Mouse (Mus musculus) intestine, embryonic 16.5 days (tissue): Measurements from ENCODE around the gene Nsmce4a. TPM values are rescaled to one million over a fixed set of nuclear protein-coding genes. Genes with fewer than 3 reads are reported as not detected.
"Not testable (repeated sequence)": the region's sequence is repeated elsewhere in the genome, so short reads cannot be mapped to it uniquely, and the experiment has no call there.

Experiments used
- ATAC-seq: fragments of 200-750 bp; cut with Nextera tagmentation; 2 replicates; pipeline ENCODE4 v1.8.0; 2017; ENCODE audit warnings: moderate TSS enrichment, moderate library complexity
- H3K27ac ChIP-seq: fragments of 300-500 bp; sonication (generic); 2 replicates; pipeline ENCODE4 v1.5.1; 2014; ENCODE audit warnings: mild to moderate bottlenecking, low read length
- H3K27me3 ChIP-seq: fragments of 300-500 bp; sonication (generic); replicated peaks from 2 replicates; pipeline ENCODE4 v1.6.1; 2014; ENCODE audit warnings: low read length, control low read depth, mixed read lengths; ENCODE audit not compliant: control insufficient read depth, insufficient read depth
- H3K36me3 ChIP-seq: fragments of 300-500 bp; sonication (generic); 2 replicates; pipeline ENCODE4 v1.6.1; 2014; ENCODE audit warnings: low read length, control low read depth; ENCODE audit not compliant: control insufficient read depth, insufficient read depth
- H3K4me1 ChIP-seq: fragments of 300-500 bp; sonication (generic); 2 replicates; pipeline ENCODE4 v1.6.1; 2014; ENCODE audit warnings: low read length, control low read depth, mixed read lengths; ENCODE audit not compliant: control insufficient read depth, insufficient read depth
- H3K4me2 ChIP-seq: fragments of 300-500 bp; sonication (generic); 2 replicates; pipeline ENCODE4 v1.6.1; 2014; ENCODE audit warnings: low read depth, low read length, control low read depth
- H3K4me3 ChIP-seq: fragments of 300-500 bp; sonication (generic); 2 replicates; pipeline ENCODE4 v1.5.1; 2014; ENCODE audit warnings: mild to moderate bottlenecking, low read length
- H3K9ac ChIP-seq: fragments of 300-500 bp; sonication (generic); 2 replicates; pipeline ENCODE4 v1.6.1; 2014; ENCODE audit warnings: low read depth, low read length
- H3K9me3 ChIP-seq: fragments of 300-500 bp; sonication (generic); 2 replicates; pipeline ENCODE4 v1.6.1; 2016; ENCODE audit warnings: low read length, control low read depth; ENCODE audit not compliant: control insufficient read depth
- WGBS: fragments of 180-500 bp; shearing (Covaris S2); extraction: QIAGEN DNeasy Blood & Tissue Kit; methylation state at CpG from one replicate; pipeline ENCODE4 v1.1.7; 2014; 5-methylcytosine and 5-hydroxymethylcytosine counted together
- polyA plus RNA-seq: library from polyadenylated mRNA; unstranded; fragments of >200 nt; fragmentation: Nextera tagmentation; extraction: Ambion mirVana; gene quantifications from 2 replicates; pipeline ENCODE4 v1.2.1, GENCODE M21; 2015

The Nsmce4a gene
- polyA plus RNA-seq, 1 experiment from 2014 or later, result 86.1 TPM

DNA sequence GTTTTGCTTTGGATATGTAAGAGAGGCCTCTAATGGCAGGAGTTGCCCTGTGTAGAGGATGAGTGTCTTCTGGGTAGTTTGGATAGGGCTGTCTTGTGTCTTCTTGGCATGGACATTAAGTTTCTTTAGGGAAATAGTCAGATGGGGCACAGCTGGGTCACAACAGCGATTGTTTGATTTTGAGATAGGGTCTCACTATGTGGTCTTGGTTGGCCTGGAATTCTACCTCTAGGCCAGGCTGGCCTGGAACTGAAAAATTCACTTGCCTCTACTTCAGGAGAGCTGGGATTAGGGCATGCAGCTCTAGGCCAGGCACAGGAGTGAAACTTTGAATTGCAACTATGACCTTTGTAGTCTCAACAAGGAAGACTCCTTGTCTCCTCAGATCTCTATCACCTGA lies 29.9 kb upstream of the Nsmce4a start:
- ATAC-seq, result 0 out of 2 replicates have a peak, but pooled peaks have one; percentile 36

GRCm38 (mm10) chr7:130600546-130600945 lies 27.6 kb upstream of the Nsmce4a start:
- Histone ChIP-seq H3K27me3 (no peaks in the 10 kb centered on the region), H3K36me3 (no peaks in the 10 kb centered on the region), H3K4me2 (no peak overlapping the region), H3K27ac (no peak overlapping the region), H3K9me3 (no peaks in the 10 kb centered on the region), H3K4me1 (no peaks in the 10 kb centered on the region; the same call in 1 of the 2 replicates), H3K9ac (no peak overlapping the region), H3K4me3 (no peak overlapping the region)
- WGBS, result 74% methylated on average over 2 of the region's 2 CpGs
- no peak for ATAC-seq

More for the DNA sequence above, 29.9 kb upstream of the Nsmce4a start:
- no peaks in the 10 kb centered on the region for H3K36me3 ChIP-seq
- no peak overlapping the region for H3K4me2 ChIP-seq
- no peaks in the 10 kb centered on the region for H3K27me3 ChIP-seq
- no peaks in the 10 kb centered on the region for H3K4me1 ChIP-seq
- H3K9ac ChIP-seq, result no peak overlapping the region
- no peak overlapping the region for H3K4me3 ChIP-seq
- no peaks in the 10 kb centered on the region for H3K9me3 ChIP-seq
- H3K27ac ChIP-seq, result no peak overlapping the region
- WGBS, result 74% methylated on average over 1 of the region's 1 CpGs

GRCm38 (mm10) chr7:130600074-130600473 lies 27.2 kb upstream of the Nsmce4a start:
- H3K4me1 ChIP-seq, result no peaks in the 10 kb centered on the region; the same call in 1 of the 2 replicates
- no peaks in the 10 kb centered on the region for H3K9me3 ChIP-seq
- H3K27me3 ChIP-seq, result no peaks in the 10 kb centered on the region
- no peaks in the 10 kb centered on the region for H3K36me3 ChIP-seq
- 85% methylated on average over 3 of the region's 3 CpGs for WGBS
- ATAC-seq, result no peak
- no peak overlapping the region for H3K4me3 ChIP-seq
- no peak overlapping the region for H3K27ac ChIP-seq
- no peak overlapping the region for H3K4me2 ChIP-seq
- H3K9ac ChIP-seq, result no peak overlapping the region

- Histone ChIP-seq H3K4me3 (no peak overlapping the region), H3K9ac (no peak overlapping the region), H3K4me1 (no peaks in the 10 kb centered on the region; the same call in 1 of the 2 replicates), H3K36me3 (no peaks in the 10 kb centered on the region), H3K27me3 (no peaks in the 10 kb centered on the region), H3K4me2 (no peak overlapping the region), H3K27ac (no peak overlapping the region), H3K9me3 (no peaks in the 10 kb centered on the region)
- no peak for ATAC-seq
- 69% methylated on average over 6 of the region's 6 CpGs for WGBS
Observed at GRCm38 (mm10) chr7:130597546-130597945, 24.6 kb upstream of the Nsmce4a start.

- H3K27me3 ChIP-seq, H3K4me1 ChIP-seq, H3K27ac ChIP-seq, H3K4me2 ChIP-seq, H3K9me3 ChIP-seq, H3K4me3 ChIP-seq, H3K9ac ChIP-seq, H3K36me3 ChIP-seq: not testable (repeated sequence)
- ATAC-seq, result peak; percentile 46; the same call in 1 of the 2 replicates
- 26% methylated on average over 9 of the region's 19 CpGs for WGBS
Observed at GRCm38 (mm10) chr7:130596079-130596855, 23.3 kb upstream of the Nsmce4a start.

DNA sequence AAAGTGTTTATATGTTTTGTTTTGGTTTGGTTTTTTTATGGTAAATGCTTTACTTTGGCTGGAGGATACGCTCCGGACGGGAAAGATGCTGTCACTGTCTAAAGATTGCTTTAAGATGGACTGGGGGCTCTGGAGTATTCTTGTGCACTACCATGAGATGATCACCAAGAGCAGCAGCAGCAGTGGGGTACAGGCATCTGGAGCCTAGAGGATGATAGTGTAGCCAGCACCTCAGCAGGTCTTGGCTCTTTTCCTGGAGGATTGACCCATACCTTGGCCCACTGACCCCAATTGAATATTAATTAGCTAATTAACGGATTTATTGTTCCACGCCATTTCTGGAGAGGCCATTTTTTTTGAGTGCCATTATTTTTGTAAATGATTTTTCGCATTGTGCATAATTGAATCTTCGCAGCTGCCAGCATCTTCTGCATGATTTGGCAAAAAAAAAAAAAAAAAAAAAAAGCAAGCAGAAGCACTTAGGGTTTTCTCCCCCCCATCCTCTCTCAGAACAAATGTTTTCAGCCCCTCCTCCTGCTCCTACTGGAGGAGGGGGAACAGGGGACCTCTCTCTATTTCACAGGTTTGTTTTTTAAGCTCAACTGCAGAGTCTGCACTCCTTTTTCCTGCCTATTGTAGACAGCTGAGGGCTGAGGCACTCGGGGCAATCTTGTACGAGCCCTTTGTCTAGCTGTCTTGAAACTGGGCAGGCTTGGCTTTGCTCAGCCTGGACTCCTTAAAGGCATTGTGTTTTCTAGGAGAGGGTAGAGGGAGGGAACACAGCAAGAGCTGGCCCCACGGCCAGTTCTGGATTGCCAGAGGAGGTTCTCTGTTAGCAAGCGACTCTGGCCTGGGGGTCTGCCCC lies 20.7 kb upstream of the Nsmce4a start:
- H3K27ac ChIP-seq, H3K4me1 ChIP-seq, H3K9me3 ChIP-seq, H3K4me3 ChIP-seq, H3K36me3 ChIP-seq, H3K9ac ChIP-seq, H3K4me2 ChIP-seq, H3K27me3 ChIP-seq: not testable (repeated sequence)
- WGBS, result 69% methylated on average over 7 of the region's 11 CpGs
- ATAC-seq, result 0 out of 2 replicates have a peak, but pooled peaks have one; percentile 10

GRCm38 (mm10) chr7:130592975-130593374 lies 20.1 kb upstream of the Nsmce4a start:
- H3K9me3 ChIP-seq, H3K4me3 ChIP-seq, H3K9ac ChIP-seq, H3K4me2 ChIP-seq, H3K27me3 ChIP-seq, H3K4me1 ChIP-seq, H3K36me3 ChIP-seq, H3K27ac ChIP-seq: not testable (repeated sequence)
- WGBS, result no CpG with 5 or more reads among the region's 11 CpGs
- ATAC-seq, result peak; percentile 39

DNA sequence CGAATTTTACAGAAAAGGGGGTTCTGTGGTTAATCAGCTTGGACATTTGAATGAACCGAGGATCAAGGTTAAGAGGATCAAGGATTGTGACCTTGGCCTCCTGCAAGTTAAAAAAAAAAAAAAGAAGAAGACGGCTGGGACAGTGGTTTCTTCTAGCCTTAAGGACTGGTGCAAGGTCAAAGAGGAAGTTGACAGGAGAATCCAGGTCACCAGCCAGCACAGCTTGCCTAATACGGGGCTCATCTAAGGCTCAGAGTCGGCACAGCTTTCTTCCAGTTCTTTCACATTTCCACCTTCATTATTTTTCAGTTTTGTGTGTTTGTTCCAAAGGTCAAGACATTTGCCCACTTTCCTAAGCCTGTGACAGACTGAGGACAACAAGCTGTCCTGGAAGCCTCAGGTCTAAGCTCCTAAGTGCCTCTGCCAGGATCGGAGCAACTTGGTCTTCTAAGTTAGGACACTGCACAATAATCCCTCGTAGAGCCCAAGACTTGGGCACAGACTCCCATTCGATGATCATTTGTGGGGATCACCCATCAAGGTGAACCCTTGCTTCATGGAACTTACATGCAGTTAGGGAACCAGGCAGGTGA lies 18.0 kb upstream of the Nsmce4a start:
- Histone ChIP-seq H3K36me3 (no peaks in the 10 kb centered on the region), H3K4me3 (no peak overlapping the region), H3K4me2 (no peak overlapping the region), H3K9ac (no peak overlapping the region), H3K9me3 (no peaks in the 10 kb centered on the region), H3K27ac (no peak overlapping the region; the same call in 1 of the 2 replicates), H3K4me1 (no peaks in the 10 kb centered on the region), H3K27me3 (no peaks in the 10 kb centered on the region)
- WGBS, result 73% methylated on average over 8 of the region's 8 CpGs
- 0 out of 2 replicates have a peak, but pooled peaks have one; percentile 22 for ATAC-seq
